Mouse (Mus musculus) midbrain, postnatal 0 days (tissue): Measurements from ENCODE around the gene Pcx. TPM values are rescaled to one million over a fixed set of nuclear protein-coding genes. Genes with fewer than 3 reads are reported as not detected.

Experiments used
- ATAC-seq: fragments of 200-750 bp; cut with Nextera tagmentation; 2 replicates; pipeline ENCODE4 v1.8.0; 2017; ENCODE audit warnings: moderate number of reproducible peaks, mild to moderate bottlenecking, moderate TSS enrichment, moderate library complexity; ENCODE audit not compliant: low FRiP score
- DNase-seq: peaks from one replicate; pipeline ENCODE4 v3.0.0-alpha.2; 2015; ENCODE audit warnings: low spot score
- H3K27ac ChIP-seq: fragments of 300-500 bp; sonication (generic); 2 replicates; pipeline ENCODE4 v1.5.1; 2014; ENCODE audit warnings: low read depth, mild to moderate bottlenecking, low read length, mixed read lengths
- H3K27me3 ChIP-seq: fragments of 300-500 bp; sonication (generic); 2 replicates; pipeline ENCODE4 v1.6.1; 2014; ENCODE audit warnings: low read length, control low read depth, mixed read lengths; ENCODE audit not compliant: insufficient read depth
- H3K36me3 ChIP-seq: fragments of 300-500 bp; sonication (generic); 2 replicates; pipeline ENCODE4 v1.6.1; 2014; ENCODE audit warnings: low read length, control low read depth, mixed read lengths; ENCODE audit not compliant: insufficient read depth
- H3K4me1 ChIP-seq: fragments of 300-500 bp; sonication (generic); 2 replicates; pipeline ENCODE4 v1.6.1; 2014; ENCODE audit warnings: mild to moderate bottlenecking, control low read depth, antibody characterized with exemption, low read length, mixed read lengths; ENCODE audit not compliant: insufficient read depth
- H3K4me2 ChIP-seq: fragments of 300-500 bp; sonication (generic); 2 replicates; pipeline ENCODE4 v1.6.1; 2014; ENCODE audit warnings: low read depth, mild to moderate bottlenecking, low read length, mixed read lengths; ENCODE audit not compliant: poor library complexity, severe bottlenecking
- H3K4me3 ChIP-seq: fragments of 300-500 bp; sonication (generic); 2 replicates; pipeline ENCODE4 v1.5.1; 2014; ENCODE audit warnings: low read depth, mild to moderate bottlenecking, low read length, moderate library complexity
- H3K9ac ChIP-seq: fragments of 300-500 bp; sonication (generic); replicated peaks from 2 replicates; pipeline ENCODE4 v1.6.1; 2014; ENCODE audit warnings: mild to moderate bottlenecking, low read length, moderate library complexity, mixed read lengths; ENCODE audit not compliant: poor library complexity, severe bottlenecking
- H3K9me3 ChIP-seq: fragments of 300-500 bp; sonication (generic); 2 replicates; pipeline ENCODE4 v1.6.1; 2016; ENCODE audit warnings: low read length, control low read depth
- CTCF ChIP-seq: IDR thresholded peaks from 2 replicates; pipeline ENCODE4 v1.5.1; 2016; ENCODE audit warnings: antibody characterized with exemption, mild to moderate bottlenecking
- whole genome bisulfite sequencing: fragments of 180-500 bp; shearing (Covaris S2); extraction: QIAGEN DNeasy Blood & Tissue Kit; methylation state at CpG from one replicate; pipeline ENCODE4 v1.1.7; 2014; 5-methylcytosine and 5-hydroxymethylcytosine counted together
- polyA plus RNA-seq: library from polyadenylated mRNA; unstranded; fragments of >200 nt; fragmentation: Nextera tagmentation; extraction: Ambion mirVana; gene quantifications from 2 replicates; pipeline ENCODE4 v1.2.1, GENCODE M21; 2015
- total RNA-seq: library from RNA; depleted of rRNA; stranded (reverse); fragments of >200 nt; gene quantifications from 2 replicates; pipeline ENCODE4 v1.2.3, GENCODE M21; 2014

The Pcx gene
- total and polyA plus RNA-seq, 2 experiments from 2014 or later = 32.0 to 57.8 TPM

GRCm38 (mm10) chr19:4494707-4495106 lies 15.6 kb upstream of the Pcx start:
- WGBS = 70% methylated on average over 7 of the region's 7 CpGs
- DNase-seq = no peak
- H3K4me2 ChIP-seq = no peak overlapping the region
- H3K9me3 ChIP-seq = no peaks in the 10 kb centered on the region
- no peaks in the 10 kb centered on the region for H3K36me3 ChIP-seq
- H3K27me3 ChIP-seq = no peaks in the 10 kb centered on the region
- ATAC-seq = no peak
- no peaks in the 10 kb centered on the region for H3K4me1 ChIP-seq
- no peak for TF ChIP-seq CTCF
- no peak overlapping the region for H3K27ac ChIP-seq
- H3K4me3 ChIP-seq = no peak overlapping the region
- H3K9ac ChIP-seq = no peak overlapping the region

- Histone ChIP-seq H3K36me3 (no peaks in the 10 kb centered on the region), H3K4me1 (no peaks in the 10 kb centered on the region), H3K27ac (no peak overlapping the region), H3K27me3 (no peaks in the 10 kb centered on the region), H3K4me3 (no peak overlapping the region), H3K9me3 (no peaks in the 10 kb centered on the region), H3K9ac (no peak overlapping the region), H3K4me2 (no peak overlapping the region)
- TF ChIP-seq CTCF = no peak
- ATAC-seq (no peak), DNase-seq (no peak)
- 85% methylated on average over 5 of the region's 5 CpGs for whole genome bisulfite sequencing
Measured at GRCm38 (mm10) chr19:4495814-4496213, 14.5 kb upstream of the Pcx start.

DNA sequence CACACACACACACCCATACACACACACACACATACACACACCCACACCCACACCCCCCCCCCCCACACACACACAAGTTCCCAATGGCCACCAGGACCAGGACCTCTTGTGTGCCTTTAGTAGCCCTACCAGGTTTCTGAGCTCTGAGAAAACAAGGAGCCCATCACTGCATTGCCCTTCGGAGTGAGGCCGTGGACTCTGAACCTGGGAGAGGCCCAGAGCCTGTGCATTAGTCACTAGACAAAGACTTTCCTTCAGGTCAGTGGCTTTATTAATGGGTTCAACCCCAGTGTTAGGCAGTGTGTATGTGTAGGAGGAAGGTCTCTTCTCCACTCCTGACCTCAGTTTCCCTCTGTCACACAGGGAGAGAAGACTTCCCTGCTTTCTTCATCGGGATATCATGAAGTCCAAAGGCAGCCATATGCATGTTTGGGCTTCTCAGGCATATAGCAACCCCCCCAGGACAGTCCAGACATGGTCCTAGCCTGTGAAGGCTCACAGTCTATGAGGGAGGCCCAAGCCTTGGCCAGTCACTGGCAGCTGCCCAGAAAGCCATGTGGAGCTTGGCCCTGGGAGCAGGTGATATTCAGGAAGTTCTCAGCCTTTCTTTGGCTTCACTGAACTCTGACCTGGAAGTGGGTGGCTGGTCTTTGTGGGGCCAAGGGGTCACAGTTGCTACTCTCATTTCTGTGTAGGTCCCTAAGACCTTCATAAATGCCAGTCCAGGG lies 13.6 kb upstream of the Pcx start:
- Histone ChIP-seq H3K27ac (no peak overlapping the region), H3K4me1 (no peaks in the 10 kb centered on the region), H3K9me3 (no peaks in the 10 kb centered on the region), H3K4me2 (no peak overlapping the region), H3K36me3 (no peaks in the 10 kb centered on the region), H3K4me3 (no peak overlapping the region), H3K27me3 (no peaks in the 10 kb centered on the region), H3K9ac (no peak overlapping the region)
- WGBS = 90% methylated on average over 3 of the region's 3 CpGs
- TF ChIP-seq CTCF = no peak
- no peak for DNase-seq
- no peak for ATAC-seq

- H3K27ac ChIP-seq = no peak overlapping the region
- no peak overlapping the region for H3K4me3 ChIP-seq
- H3K36me3 ChIP-seq = no peaks in the 10 kb centered on the region
- WGBS = 4% methylated on average over 4 of the region's 4 CpGs
- no peak overlapping the region for H3K9ac ChIP-seq
- H3K9me3 ChIP-seq = no peaks in the 10 kb centered on the region
- ATAC-seq (no peak), DNase-seq (peak; percentile 89)
- H3K4me1 ChIP-seq = no peaks in the 10 kb centered on the region
- no peak overlapping the region for H3K4me2 ChIP-seq
- no peaks in the 10 kb centered on the region for H3K27me3 ChIP-seq
- TF ChIP-seq CTCF = peak; percentile 95
Measured at GRCm38 (mm10) chr19:4497263-4497973, 12.9 kb upstream of the Pcx start.

GRCm38 (mm10) chr19:4498062-4498933 lies 12.0 kb upstream of the Pcx start, which contains the start of gene 2010003K11Rik:
TSS of gene 2010003K11Rik (minus strand) at chr19:4498583.
- 53% methylated on average over 16 of the region's 16 CpGs for WGBS

More at GRCm38 (mm10) chr19:4498062-4498933, 12.0 kb upstream of the Pcx start, which contains the start of gene 2010003K11Rik:
- Histone ChIP-seq H3K27me3 (no peaks in the 10 kb centered on the region), H3K4me1 (no peaks in the 10 kb centered on the region), H3K4me3 (no peak within 1 kb of the TSS), H3K27ac (no peak within 1 kb of the TSS), H3K9me3 (no peaks in the 10 kb centered on the region), H3K36me3 (no peaks in the 10 kb centered on the region), H3K4me2 (no peak within 1 kb of the TSS), H3K9ac (no peak within 1 kb of the TSS; the same call in 1 of the 2 replicates)
- DNase-seq (no peak), ATAC-seq (no peak)
- no peak for TF ChIP-seq CTCF
